Comparison of ENCODE assay signal across 8 mouse cellular contexts in the genomic region with DNA sequence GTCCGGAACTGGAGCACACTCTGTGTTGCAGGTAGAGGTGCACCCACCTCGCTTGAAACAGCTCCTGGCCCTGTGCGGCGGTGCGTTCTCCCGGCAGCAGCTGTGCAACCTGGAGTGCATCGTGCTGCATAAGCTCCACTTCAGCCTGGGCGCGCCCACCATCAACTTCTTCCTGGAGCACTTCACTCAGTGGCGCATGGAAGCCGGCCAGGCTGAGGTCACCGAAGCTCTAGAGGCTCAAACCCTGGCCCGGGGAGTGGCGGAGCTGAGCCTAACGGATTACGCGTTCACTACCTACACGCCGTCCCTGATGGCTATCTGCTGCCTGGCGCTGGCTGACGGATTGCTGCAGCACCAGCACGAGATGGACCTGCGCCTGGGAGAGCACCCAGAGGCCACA. TPM values are rescaled to one million over a fixed set of nuclear protein-coding genes. Genes with fewer than 3 reads are reported as not detected.
A peak's percentile ranks its signal among the peaks of the same experiment; 100 is the strongest.
DNase-seq lines count a peak whose midpoint lies in the region; ATAC-seq and TF ChIP-seq lines count a peak whose summit lies in the region.
"Had no signal": no experiment of that assay in that cellular context is flagged by ENCODE, and none has a peak within 500 bp of the region (broad histone marks: within the 10 kb centered on the region; RNA-seq: fewer than 3 reads in every experiment).

No protein-coding gene starts in this region.

- H3K27me3 ChIP-seq in liver, embryonic 15.5 days: peaks cover 92% of the 10 kb centered on the region
- peaks cover 85% of the 10 kb centered on the region for H3K27me3 ChIP-seq in embryonic facial prominence, embryonic 14.5 days (replicated peaks; ENCODE audit: control insufficient read depth, insufficient read depth, low read length)
- H3K27me3 ChIP-seq in limb, embryonic 13.5 days: peaks cover 86% of the 10 kb centered on the region
- peaks cover 5% of the 10 kb centered on the region; the same call in 1 of the 2 replicates for H3K27me3 ChIP-seq in cerebellum, adult 2 months (ENCODE audit: control insufficient read depth, insufficient read depth, low read length)

- H3K4me3 ChIP-seq in liver, embryonic 15.5 days (replicated peaks): peak overlapping the region; percentile 15
- H3K4me3 ChIP-seq in embryonic facial prominence, embryonic 14.5 days (ENCODE audit: low read depth, low read length): peak overlapping the region; percentile 7; the same call in 1 of the 2 replicates
- peak overlapping the region; percentile 56 for H3K4me3 ChIP-seq in limb, embryonic 13.5 days
- H3K4me3 ChIP-seq in cerebellum, adult 2 months (replicated peaks; ENCODE audit: insufficient read depth, low read depth, low read length): no peak overlapping the region

- DNase-seq in liver: no peak
- no peak for DNase-seq in embryonic facial prominence, embryonic 14.5 days (ENCODE audit: low spot score)
- peak; percentile 37 for DNase-seq in retina, embryonic 14.5 days (ENCODE audit: low spot score)
- no peak for DNase-seq in layer of hippocampus, postnatal 25 days (ENCODE audit: extremely low spot score in 1 of 2, low spot score in 1 of 2)
- no peak for DNase-seq in cerebellum, adult 2 months
- DNase-seq: kidney, adult 8-10 months had no signal

- H3K4me1 ChIP-seq in liver, embryonic 15.5 days (replicated peaks): peaks cover 31% of the 10 kb centered on the region
- peaks cover 25% of the 10 kb centered on the region for H3K4me1 ChIP-seq in embryonic facial prominence, embryonic 14.5 days (ENCODE audit: control insufficient read depth, insufficient read depth, low read length)
- H3K4me1 ChIP-seq in limb, embryonic 13.5 days: peaks cover 59% of the 10 kb centered on the region
- H3K4me1 ChIP-seq in cerebellum, adult 2 months (ENCODE audit: control insufficient read depth, insufficient read depth, low read length): peaks cover 6% of the 10 kb centered on the region

- peak overlapping the region; percentile 42 for H3K4me2 ChIP-seq in liver, embryonic 15.5 days
- H3K4me2 ChIP-seq in embryonic facial prominence, embryonic 14.5 days (ENCODE audit: low read depth, low read length): peak overlapping the region; percentile 100
- peak overlapping the region; percentile 94 for H3K4me2 ChIP-seq in limb, embryonic 13.5 days (replicated peaks)

- TF ChIP-seq CTCF in cerebellum, adult 2 months (IDR thresholded peaks at IDR 0.05; ENCODE audit: borderline replicate concordance, insufficient read depth, low read depth, low read length): no peak

- no peak overlapping the region for H3K27ac ChIP-seq in liver, embryonic 15.5 days (replicated peaks)
- H3K27ac ChIP-seq in embryonic facial prominence, embryonic 14.5 days (replicated peaks; ENCODE audit: low read depth, low read length): no peak overlapping the region
- no peak overlapping the region for H3K27ac ChIP-seq in limb, embryonic 13.5 days
- no peak overlapping the region for H3K27ac ChIP-seq in cerebellum, adult 2 months (ENCODE audit: insufficient read depth, low read length)

- H3K9ac ChIP-seq in liver, embryonic 15.5 days: no peak overlapping the region
- H3K9ac ChIP-seq in embryonic facial prominence, embryonic 14.5 days (ENCODE audit: low read depth, low read length): no peak overlapping the region
- H3K9ac ChIP-seq in limb, embryonic 13.5 days: no peak overlapping the region

- no peaks in the 10 kb centered on the region for H3K9me3 ChIP-seq in liver, embryonic 15.5 days (replicated peaks)
- H3K9me3 ChIP-seq in embryonic facial prominence, embryonic 14.5 days (ENCODE audit: control insufficient read depth, low read length): no peaks in the 10 kb centered on the region
- no peaks in the 10 kb centered on the region for H3K9me3 ChIP-seq in limb, embryonic 13.5 days

- no peaks in the 10 kb centered on the region for H3K36me3 ChIP-seq in liver, embryonic 15.5 days (replicated peaks)
- no peaks in the 10 kb centered on the region for H3K36me3 ChIP-seq in embryonic facial prominence, embryonic 14.5 days (ENCODE audit: control insufficient read depth, insufficient read depth, low read length)
- no peaks in the 10 kb centered on the region for H3K36me3 ChIP-seq in limb, embryonic 13.5 days

- no peak for ATAC-seq in liver, embryonic 15.5 days (ENCODE audit: insufficient read depth)
- no peak for ATAC-seq in embryonic facial prominence, embryonic 14.5 days (ENCODE audit: low read depth)
- ATAC-seq in limb, embryonic 13.5 days (ENCODE audit: low FRiP score, low read depth): no peak

- no peak for TF ChIP-seq POLR2A in cerebellum, adult 2 months (IDR thresholded peaks at IDR 0.05; ENCODE audit: borderline replicate concordance, insufficient read depth, low read length)

- WGBS in liver, embryonic 15.5 days (ENCODE audit: insufficient replicate concordance): 1% methylated on average over 23 of the region's 23 CpGs
- 2% methylated on average over 15 of the region's 23 CpGs for whole genome bisulfite sequencing in embryonic facial prominence, embryonic 14.5 days
- WGBS in limb, embryonic 13.5 days: 1% methylated on average over 23 of the region's 23 CpGs
- WGBS in cerebellum, adult 2 months: 4% methylated on average over 23 of the region's 23 CpGs

RNA-seq across cellular contexts. Expression of a gene that starts 1.9 kb away (rescaled TPM):
- polyA plus RNA-seq in liver, embryonic 15.5 days (2015; fragmentation: Nextera tagmentation; extraction: Ambion mirVana): 0.15 and 0.48 TPM in 2 replicates
- 4.1 and 9.0 TPM in 2 replicates for polyA plus RNA-seq in embryonic facial prominence, embryonic 14.5 days (2014; fragmentation: Nextera tagmentation; extraction: Ambion mirVana)
- polyA plus RNA-seq in limb, embryonic 13.5 days (2015; fragmentation: Nextera tagmentation; extraction: Ambion mirVana): 0.23 and 0.29 TPM in 2 replicates
- 1 to 10 TPM; 4.8 to 5.1 TPM for total RNA-seq in layer of hippocampus, postnatal 25 days (2021)
- 0.76 and 0.82 TPM in 2 replicates for polyA plus RNA-seq in cerebellum, adult 2 months (2012; rRNA removed)

RNA-seq across cellular contexts. Expression of a gene that starts 4.1 kb away (rescaled TPM):
- not detected in 2 replicates for polyA plus RNA-seq in liver, embryonic 15.5 days (2015; fragmentation: Nextera tagmentation; extraction: Ambion mirVana)
- polyA plus RNA-seq in embryonic facial prominence, embryonic 14.5 days (2014; fragmentation: Nextera tagmentation; extraction: Ambion mirVana): 1.8 and 4.1 TPM in 2 replicates
- not detected in 2 replicates for polyA plus RNA-seq in limb, embryonic 13.5 days (2015; fragmentation: Nextera tagmentation; extraction: Ambion mirVana)
- under 1 TPM; 0.37 to 0.75 TPM for total RNA-seq in layer of hippocampus, postnatal 25 days (2021)
- 0.05 and 0.07 TPM in 2 replicates for polyA plus RNA-seq in cerebellum, adult 2 months (2012; rRNA removed)

RNA-seq across cellular contexts. Expression of a gene that starts 45.4 kb away (rescaled TPM):
- polyA plus RNA-seq in liver, embryonic 15.5 days (2015; fragmentation: Nextera tagmentation; extraction: Ambion mirVana): not detected in 2 replicates
- 0.46 and 2.0 TPM in 2 replicates for polyA plus RNA-seq in embryonic facial prominence, embryonic 14.5 days (2014; fragmentation: Nextera tagmentation; extraction: Ambion mirVana)
- polyA plus RNA-seq in limb, embryonic 13.5 days (2015; fragmentation: Nextera tagmentation; extraction: Ambion mirVana): not detected in 2 replicates
- under 1 TPM in 1 of 2 experiments, not detected in 1; 0.39 TPM for total RNA-seq in layer of hippocampus, postnatal 25 days (2021)
- polyA plus RNA-seq in cerebellum, adult 2 months (2012; rRNA removed): 0.14 TPM in 1 of 2 replicates, not detected in the other

RNA-seq across cellular contexts. Expression of a gene that starts 56.7 kb away (rescaled TPM):
- 5.7 and 6.7 TPM in 2 replicates for polyA plus RNA-seq in liver, embryonic 15.5 days (2015; fragmentation: Nextera tagmentation; extraction: Ambion mirVana)
- 210 and 222 TPM in 2 replicates for polyA plus RNA-seq in embryonic facial prominence, embryonic 14.5 days (2014; fragmentation: Nextera tagmentation; extraction: Ambion mirVana)
- polyA plus RNA-seq in limb, embryonic 13.5 days (2015; fragmentation: Nextera tagmentation; extraction: Ambion mirVana): 201 and 206 TPM in 2 replicates
- 10 to 100 TPM in 1 of 2 experiments, 1 to 10 TPM in 1; 8.4 to 11.9 TPM for total RNA-seq in layer of hippocampus, postnatal 25 days (2021)
- 7.8 and 9.5 TPM in 2 replicates for polyA plus RNA-seq in cerebellum, adult 2 months (2012; rRNA removed)

Comparison
In these comparisons a context has a peak if more than half of its experiments do, and no peak if none do; other contexts are left out.
1. H3K4me2 ChIP-seq: peak in every context shown above with its lines; median percentile 100 in embryonic facial prominence, embryonic 14.5 days; 94 in limb, embryonic 13.5 days; 42 in liver, embryonic 15.5 days.